Mouse (Mus musculus) ovary, adult 2 months (tissue): ENCODE measurements around the gene Kir3dl1. TPM values are rescaled to one million over a fixed set of nuclear protein-coding genes. Genes with fewer than 3 reads are reported as not detected.

Source experiments
- polyA plus RNA-seq: library from polyadenylated mRNA; depleted of rRNA; stranded (reverse); fragments of >200 nt; gene quantifications from 2 replicates; pipeline ENCODE4 v1.2.3, GENCODE M21; 2012; rRNA removed

Kir3dl1 gene
- polyA plus RNA-seq = not detected in 2 replicates

DNA sequence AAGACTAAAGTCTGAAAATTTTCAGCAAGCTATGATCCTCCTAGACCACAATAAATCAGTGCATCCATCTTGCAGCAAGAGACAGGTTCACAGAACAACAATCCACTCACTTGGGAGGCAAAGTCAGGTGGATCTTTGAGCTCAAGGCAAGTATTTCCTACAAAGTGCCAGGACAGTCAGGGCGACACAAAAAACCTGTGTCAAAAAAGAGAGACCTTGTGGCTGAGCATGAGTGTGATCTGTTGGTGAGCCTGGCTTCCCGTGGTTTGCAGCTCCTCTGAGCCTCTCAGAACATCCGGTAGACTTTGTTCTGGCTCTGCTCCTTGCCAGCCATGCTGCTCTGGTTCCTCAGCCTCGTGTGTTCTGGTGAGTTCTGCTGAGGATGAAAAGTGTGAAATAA, at the start of gene Kir3dl1:
Gene Kir3dl1, plus strand, starts transcription at position 301 of the 400 bp plus-strand sequence.

DNA sequence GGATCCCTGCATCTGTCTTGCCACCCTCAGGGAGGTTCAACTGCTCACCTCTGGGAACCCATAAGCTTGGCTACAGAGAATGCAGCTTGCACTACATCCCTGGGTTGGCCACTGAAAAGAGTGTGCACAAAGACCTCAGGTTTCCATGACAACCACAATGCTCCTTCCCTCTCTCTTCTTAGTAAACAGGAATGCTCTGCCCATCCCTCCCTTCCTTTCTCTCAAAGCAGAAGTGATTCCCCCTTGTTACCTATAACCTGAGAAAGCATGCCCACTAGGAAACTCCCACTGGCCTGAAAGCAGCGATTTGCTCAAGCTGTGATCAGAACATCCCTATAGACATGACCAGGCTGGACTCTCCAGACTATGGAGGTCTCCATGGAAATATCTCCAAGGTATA, 26.2 kb downstream of the Kir3dl1 start, which contains the start of gene Kir3dl2:
Gene Kir3dl2, minus strand, starts transcription at position 101 of the 400 bp plus-strand sequence.

Other genes starting within 250 kb of the Kir3dl1 start
- gene Bex3, start 247.7 kb upstream of the Kir3dl1 start, polyA plus RNA-seq = 115 and 116 TPM in 2 replicates
- gene Kir3dl2, start 26.1 kb downstream of the Kir3dl1 start, polyA plus RNA-seq = not detected in 2 replicates
- gene Tceal3, start 72.8 kb downstream of the Kir3dl1 start, polyA plus RNA-seq = 4.4 and 5.6 TPM in 2 replicates
- gene Tceal1, start 190.0 kb downstream of the Kir3dl1 start, polyA plus RNA-seq = 1.8 and 1.9 TPM in 2 replicates
- 30.6 and 33.0 TPM in 2 replicates for gene Morf4l2, start 225.7 kb downstream of the Kir3dl1 start, polyA plus RNA-seq